Mouse (Mus musculus) layer of hippocampus, adult 11-12 months (tissue): ENCODE measurements at regions not wholly inside any gene's neighbourhood (a gene's known extent, or its start where the extent isn't known, plus 50 kb on each side); places are given as distances from the start of the nearest gene placed in this dataset.
"Not testable (repeated sequence)": the region's sequence is repeated elsewhere in the genome, so short reads cannot be mapped to it uniquely, and the experiment has no call there.

Experiments used
- DNase-seq: peaks from one replicate; pipeline ENCODE4 v3.0.0; 2022; ENCODE audit warnings: low spot score

DNA sequence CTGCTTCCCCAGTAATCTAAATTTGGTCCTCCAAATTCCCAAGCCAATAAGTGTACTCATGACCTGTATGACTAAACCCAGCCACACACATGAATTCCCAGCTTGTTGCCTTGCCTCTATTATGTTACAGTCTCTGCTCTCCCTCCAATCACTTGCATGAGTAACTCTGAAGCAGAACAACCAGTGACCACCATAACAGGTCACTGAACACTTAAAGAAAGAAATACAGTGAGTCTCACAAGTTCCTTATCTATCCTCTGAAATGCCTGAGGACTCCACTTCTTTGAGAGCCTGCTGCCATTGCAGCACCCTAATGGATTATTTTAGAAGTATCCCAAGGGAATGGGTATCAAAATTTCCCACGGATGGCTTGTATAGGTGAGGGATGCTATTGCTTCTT is 909.7 kb downstream of the Sorcs3 start:
- no peak for DNase-seq

DNA sequence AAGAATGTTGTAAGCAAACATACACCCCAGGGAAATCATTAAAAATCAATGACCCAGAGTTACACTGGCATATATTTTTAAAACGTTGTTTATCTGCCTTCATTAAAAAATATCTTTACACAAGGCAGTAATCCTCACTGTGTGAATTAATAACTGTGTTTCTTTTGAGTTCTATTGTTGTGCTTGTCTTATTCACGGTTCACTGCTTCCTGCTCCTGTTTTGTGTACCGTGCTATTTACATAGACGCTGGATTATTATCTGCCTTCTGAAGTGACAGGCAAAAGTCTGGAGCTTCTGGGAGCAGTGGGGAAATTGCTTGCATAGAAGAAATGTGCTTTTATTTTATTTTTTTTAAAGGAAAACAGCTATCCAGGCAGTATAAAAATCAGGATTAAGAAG is 925.8 kb downstream of the Sorcs3 start:
- DNase-seq: no peak

DNA sequence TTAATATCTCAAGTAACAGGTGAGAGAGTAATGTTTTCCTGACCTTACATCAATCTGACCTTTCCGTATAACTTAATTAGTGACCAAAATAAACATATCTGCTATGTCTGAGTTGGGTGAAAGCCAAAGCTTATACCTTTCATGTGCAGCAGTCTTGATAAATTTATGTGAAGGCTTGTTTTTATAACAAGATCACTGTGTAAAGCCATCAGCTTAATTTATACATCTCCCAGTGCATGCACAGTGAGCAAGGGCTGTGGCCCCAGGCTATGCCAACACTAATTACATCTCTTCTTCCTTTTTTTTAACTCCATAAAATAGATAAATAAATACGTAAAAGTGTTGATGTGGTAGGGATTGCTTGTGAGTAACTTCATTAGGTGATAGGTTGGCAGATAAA is 966.3 kb downstream of the Sorcs3 start:
- no peak for DNase-seq

DNA sequence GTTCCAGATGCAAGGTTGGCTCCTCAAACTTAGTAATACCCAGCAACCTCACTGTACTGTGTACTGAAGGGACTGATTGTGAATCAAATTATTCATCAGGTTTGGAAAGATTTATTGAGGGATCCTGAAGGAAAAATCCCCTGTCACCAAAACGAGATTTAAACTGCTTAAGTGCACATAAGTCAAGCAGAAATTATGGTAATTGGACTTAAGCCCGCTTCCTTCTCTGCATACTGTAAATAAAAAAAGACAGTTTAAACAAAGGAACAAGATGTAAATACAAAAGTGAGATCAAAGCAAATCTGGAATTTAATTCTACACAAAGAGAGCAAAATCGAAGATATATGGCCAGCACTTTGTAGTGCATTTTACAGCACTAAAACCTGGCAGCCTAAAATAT is 1002.1 kb downstream of the Sorcs3 start:
- no peak for DNase-seq

DNA sequence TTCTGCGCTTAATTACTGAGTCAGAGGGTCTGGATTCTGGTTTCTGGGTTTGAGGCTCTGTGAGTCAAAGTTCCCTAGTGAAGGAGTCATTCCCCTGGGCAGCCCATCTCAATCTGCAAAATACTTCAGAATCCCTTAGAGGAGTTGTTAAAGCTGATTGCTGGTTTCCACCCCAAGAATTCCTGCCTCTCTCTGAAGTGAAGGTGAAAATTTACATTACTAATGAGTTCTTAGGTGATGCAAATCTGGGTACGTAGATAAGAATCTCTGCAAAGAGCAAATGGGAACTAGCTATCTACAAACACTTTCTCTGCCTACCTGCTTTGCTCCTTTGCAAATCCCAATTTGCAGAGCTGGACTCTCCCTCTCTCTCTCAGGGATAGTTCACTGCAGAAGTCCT is 1036.8 kb downstream of the Sorcs3 start:
- no peak for DNase-seq

DNA sequence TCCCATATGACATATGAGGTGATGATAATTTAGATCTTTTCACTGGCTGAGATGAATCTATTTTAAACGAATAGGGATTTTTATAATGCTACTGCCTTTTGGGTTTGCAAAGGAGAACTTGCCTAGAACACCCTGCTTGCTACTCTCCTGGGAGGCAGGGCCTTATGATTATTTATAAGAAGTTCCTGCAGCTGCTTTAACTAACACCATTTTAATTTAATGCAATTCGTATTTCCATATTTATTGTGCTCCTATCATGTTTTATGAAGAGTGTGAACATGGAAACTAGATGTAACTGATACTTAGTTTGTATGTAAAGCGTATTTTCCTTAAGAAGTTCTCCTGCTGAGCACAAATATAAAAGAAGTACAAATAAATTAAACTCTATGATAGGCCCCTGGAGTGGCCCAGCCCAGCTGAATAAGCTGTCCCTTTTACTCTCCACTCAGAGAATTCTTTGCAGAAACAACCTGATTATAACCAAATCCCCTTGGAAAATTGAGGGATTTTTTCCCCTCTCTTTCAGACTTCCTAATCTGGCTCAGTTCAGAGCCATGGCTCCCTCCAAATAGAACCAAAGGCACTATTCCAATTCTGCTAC is 1039.4 kb downstream of the Sorcs3 start:
- no peak for DNase-seq

DNA sequence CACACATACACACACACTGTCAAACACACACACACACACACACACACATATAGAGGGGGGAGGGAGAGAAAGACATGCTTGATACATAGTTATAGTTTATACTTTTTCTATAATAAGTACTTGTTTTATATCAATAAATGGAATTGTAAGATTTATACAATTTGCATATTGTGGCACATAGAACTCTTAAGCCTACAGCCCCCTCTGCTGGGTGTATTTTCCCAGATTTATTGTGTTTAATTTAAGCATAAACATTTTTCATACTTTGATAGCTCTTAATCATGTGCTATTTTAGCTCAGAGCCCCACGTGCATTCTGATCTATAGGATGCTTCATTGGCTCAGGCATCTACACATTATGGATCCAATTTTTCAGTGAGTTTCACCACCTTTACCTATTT is 1058.8 kb downstream of the Sorcs3 start:
- DNase-seq: peak; percentile 31

DNA sequence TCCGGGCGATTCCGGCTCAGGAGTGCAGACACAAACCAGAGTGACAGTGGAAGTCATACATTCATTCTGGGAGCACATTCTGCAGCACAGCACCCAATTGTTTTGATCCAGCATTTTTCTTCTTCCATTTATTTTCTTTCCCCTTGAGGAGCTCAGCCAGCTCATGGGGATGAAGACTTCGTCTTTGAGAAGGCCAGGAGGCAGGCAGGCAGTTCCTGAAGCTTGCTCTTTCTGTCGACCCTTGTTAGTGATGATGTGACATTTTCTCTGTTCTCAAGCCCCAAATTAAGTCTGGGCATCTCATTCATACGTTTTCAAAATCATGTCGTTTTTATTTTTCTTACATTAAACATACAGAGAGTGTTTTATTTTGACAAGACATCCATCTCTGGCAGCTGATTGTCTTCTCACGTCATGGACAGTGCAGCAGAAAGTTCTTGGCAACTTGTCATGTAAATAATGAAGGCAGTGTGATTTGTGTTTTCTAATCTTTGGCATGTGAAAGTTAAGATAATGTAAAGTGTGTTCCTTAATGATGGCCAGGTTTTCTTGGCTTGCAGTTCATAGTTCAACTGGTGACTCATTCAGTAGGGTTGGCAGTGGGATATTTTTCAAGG is 1062.1 kb downstream of the Sorcs3 start:
- no peak for DNase-seq

DNA sequence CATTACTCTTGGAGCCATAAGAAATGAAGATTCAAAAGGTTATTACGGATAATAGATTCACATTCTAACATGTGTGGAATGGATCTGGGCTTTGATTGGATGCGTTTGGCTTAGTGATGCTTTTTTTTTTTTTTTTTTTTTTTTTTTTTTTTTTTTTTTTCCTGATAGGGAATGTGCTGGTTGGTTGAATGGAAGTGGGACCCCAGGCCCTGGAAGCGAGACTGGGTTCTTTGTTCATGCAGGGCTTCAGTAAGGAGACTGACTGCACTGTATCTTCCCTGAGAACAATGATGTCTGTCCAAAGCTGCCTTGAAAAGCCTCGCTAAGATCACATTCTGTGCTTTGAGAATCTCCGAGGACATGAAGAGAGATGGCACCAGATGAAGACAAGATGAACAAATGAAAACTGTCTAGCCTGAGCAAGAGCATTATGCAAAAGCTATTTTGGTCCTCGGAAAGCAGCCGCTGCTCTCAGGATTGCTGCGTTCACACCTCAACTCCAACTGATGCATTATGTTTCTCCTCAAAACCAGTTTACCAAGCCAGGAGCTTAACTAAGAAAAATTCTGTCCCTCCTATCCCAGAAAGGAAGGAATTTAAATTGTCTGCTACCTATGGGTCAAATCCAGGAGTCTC is 1076.9 kb downstream of the Sorcs3 start:
- no peak for DNase-seq

DNA sequence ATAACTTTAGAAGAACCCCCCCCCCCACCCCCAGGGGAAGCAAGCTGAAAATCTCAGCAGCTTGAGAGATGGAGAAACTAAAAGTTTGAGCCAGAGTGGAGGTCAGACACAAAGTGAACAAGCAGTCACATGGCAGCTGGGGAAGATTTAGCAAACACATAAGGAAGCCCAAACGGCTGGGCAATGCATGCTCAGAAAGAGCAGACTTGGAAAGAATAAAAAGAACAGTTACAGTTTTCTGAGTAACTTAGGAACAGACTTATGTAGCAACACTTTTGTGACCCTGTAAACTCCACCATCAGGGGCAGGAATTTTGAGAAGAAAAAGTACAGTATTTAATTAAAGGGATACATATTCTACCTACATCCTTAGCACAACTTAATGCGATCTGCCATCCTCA is 1089.2 kb downstream of the Sorcs3 start:
- DNase-seq: no peak

DNA sequence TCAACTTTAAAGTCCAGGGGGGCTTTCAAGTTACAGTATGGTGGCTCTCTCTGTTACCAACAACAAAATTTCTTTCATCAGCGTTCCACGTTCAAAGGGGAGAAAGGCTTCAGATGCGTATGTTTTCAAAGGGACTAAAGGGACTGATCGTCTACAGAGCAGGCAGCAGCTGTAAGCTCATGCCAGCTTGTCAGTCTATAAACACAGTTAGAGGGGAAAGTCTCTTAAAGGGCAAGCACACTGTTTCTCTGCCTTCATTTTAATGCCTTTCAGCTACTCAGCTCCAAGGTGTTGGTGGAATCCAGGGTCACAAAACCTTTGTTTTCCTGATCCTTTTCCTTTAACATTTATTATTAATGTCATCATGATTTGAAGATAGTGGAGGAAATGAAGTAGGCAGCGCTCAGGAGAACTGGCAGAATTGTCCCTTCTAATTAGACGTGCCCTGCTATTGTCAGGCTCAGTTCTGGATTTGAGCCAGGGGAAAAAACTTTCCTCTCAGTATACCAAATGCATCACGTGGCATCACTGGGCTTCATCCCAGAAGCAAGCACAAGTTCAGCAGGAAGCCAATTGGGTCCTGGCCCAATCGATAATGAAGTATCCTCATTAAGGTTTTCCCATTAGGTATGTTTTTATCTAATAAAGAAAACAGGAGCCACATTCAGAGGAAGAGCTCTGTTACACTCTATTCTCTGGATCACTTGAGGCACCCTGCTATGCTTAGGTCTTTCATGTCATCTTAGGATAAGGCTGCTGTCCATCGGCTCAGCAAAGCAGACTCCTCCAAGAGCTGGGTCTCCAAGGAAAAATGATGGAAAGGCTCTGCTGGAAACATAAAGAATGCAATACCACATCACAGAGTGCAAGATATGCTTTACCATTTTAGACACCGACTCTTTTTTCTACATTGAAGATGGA is 1093.8 kb downstream of the Sorcs3 start:
- peak; percentile 10 for DNase-seq

DNA sequence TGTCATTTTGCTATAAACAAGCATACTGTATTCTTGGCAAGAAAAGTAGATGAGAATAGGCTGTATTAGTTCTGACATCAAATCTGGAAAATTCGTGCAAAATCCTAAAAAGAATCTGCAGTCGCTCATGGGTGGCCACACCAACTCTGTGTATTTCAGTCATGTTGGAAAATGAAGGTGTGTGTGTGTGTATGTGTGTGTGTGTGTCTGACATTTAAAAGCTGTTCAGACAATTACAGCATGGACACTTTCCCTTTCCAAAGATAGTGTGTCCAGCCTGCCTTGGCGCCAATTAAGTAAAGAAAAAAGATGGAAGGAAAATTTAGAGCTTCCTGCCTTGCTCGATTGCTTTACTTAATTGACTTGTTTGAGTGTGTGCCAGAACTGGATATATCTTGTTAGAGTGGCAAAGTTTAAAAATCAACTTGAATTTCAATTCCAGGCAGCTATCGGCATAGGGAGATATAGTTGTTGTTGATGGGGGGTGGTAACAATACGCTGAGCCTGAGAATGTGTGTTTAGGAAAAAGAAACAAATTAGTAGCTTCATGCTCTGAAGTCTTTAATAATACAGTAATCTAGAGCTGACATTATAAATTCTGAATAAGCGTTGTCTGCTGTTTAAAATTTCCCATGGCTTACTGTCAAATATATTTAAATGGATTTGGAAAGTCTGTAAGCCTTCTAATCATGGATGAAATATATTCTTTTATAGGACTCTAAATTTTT is 1095.7 kb downstream of the Sorcs3 start:
- no peak for DNase-seq

DNA sequence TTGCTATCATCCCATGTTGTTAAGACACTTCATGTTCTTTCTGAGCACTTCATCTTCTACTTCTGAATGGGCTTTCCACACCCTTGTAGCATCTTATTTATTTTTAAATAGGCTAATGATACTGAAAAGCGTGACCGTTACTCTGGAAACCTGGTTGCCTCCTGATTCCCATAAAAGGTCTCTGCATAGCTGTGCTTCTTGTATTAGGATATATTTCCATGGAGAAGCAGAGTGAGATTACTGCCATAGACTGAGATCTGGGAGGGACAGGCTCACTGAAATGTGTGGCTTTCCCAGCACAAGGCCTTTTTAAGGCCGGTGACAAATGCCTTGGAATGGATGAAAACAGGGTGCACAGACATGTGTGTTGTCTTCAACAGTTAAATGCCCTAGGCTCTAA is 1100.0 kb downstream of the Sorcs3 start:
- no peak for DNase-seq

DNA sequence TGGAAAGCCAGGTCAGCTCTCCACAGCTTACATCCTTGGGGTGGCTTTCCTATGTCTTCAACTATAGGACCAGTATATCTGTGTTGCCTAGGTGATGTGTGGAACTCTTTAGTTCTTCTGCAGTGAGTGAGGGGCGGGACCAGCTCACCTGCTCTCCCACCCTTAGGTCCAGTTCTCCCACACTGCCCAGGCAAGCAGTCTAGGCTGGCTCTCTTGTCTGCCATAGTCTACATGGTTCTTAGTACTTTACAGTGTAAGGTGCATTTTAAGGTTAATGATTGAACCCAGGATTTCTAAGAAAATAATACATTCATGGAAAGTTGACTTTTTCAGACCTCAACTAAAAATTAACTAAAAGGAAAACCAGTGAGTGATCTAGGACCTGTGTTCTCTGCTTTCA is 1108.4 kb downstream of the Sorcs3 start:
- DNase-seq: no peak

DNA sequence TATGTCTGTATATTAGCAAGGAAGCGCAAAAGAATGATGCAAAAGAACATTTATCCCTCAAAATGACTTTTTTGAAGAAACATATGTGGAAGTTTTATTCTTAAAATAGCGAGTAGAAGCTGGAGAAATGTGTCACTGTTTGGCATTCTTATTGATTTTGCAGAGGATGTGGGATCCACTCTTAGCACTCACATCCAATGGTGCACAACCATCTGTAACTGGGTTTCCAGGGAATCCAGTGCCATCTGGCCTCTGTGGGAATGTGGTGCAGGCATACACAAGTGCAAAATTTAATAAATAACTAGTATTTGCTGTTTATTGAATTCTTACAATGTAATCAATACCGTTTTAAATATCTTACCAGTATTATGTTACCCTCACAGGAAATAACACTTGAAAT is 1153.8 kb downstream of the Sorcs3 start:
- DNase-seq: peak; percentile 47

DNA sequence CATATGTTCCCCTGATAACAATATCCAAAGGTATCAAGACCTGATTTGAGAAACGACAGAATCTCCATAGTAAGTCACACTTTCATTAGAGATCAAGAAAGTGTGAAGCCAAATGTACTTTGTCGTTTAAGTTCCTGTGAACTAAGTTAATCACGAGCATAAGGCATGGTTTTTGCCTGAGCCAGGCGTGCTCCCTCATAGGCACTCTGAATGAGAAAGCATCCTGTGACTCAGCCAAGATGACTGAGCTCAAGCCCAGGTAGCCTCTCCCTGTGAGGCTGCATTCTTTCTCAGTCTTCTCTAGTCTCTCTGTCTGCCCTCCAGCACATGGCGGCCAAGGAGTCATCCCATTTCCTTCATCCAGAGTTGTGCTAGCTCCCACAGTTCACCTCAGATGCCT is 1154.9 kb downstream of the Sorcs3 start:
- no peak for DNase-seq

DNA sequence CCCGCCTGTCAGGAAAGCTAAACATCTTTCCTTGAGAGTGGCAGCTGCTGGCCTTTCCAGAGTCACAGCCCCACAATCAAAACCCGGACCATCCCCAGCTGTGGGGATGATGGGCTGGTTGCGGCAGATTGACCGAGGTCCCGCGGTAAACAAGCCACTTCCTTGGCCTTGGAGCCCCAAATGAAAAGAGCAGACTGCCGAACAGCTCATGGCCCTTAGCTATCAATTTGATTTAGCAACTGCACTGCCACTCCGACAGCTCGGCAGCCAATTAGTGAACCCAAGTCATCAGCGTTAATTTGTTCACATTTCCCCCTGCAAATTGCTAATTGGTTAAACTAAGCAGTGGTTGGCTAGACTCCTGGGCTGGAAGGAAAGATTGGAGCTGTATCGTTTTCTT is 1155.3 kb downstream of the Sorcs3 start:
- not testable (repeated sequence) for DNase-seq

DNA sequence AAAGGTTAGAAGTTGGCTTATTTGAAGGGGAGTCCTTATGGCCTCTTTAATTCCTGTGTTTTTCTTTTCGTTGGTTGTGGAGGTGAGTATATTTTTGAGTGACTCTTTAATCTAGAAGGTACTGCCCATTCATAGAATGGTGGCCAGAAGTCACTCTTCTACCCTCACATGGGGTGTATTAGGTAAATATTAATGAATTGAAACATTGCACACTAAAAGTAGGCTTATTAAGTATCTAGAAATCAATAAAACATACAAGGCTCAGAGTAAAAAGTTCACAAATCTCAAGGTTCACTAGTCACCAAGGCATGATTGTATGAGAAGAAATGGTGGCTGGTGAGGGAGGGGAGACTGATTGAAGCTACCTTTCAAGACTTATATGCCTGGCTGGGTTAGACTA is 1167.1 kb downstream of the Sorcs3 start:
- DNase-seq: no peak

DNA sequence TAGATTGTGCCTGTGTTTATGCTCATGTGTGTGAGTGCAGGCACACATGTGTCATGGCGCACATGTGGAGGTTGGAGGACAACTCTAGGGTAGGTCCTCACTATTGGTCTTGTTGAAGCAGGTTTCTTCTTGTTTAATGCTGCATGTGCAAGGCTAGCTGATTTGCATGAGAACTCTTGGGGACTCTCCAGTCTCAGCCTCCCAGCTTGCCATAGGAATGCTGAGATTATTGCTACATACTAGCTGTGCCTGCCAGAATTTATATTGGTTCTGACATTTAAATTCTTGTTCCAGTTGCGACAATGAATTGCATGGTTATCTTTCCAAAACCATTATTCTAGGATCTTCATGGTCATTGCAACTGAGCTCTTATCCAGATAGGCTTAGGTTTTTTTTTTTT is 1168.5 kb downstream of the Sorcs3 start:
- no peak for DNase-seq

DNA sequence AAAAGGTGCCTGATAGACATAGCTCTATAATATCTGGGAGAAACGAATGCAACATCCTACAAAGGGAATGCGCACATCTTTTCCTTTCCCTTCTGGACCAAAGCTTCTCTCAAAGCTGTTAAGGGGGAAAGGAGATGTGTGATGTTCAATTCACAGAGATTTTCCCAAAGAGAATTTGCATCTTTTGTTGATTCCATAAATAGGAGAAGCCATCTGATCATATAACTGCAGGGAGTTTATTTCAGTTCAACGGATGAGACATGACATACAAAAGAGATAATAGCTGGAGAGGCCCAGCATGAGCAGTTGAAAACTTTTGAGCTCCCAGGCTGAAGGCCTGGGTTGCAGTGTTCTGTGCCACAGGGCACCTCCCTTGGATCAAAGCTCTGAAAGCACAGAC is 1169.1 kb downstream of the Sorcs3 start:
- no peak for DNase-seq

DNA sequence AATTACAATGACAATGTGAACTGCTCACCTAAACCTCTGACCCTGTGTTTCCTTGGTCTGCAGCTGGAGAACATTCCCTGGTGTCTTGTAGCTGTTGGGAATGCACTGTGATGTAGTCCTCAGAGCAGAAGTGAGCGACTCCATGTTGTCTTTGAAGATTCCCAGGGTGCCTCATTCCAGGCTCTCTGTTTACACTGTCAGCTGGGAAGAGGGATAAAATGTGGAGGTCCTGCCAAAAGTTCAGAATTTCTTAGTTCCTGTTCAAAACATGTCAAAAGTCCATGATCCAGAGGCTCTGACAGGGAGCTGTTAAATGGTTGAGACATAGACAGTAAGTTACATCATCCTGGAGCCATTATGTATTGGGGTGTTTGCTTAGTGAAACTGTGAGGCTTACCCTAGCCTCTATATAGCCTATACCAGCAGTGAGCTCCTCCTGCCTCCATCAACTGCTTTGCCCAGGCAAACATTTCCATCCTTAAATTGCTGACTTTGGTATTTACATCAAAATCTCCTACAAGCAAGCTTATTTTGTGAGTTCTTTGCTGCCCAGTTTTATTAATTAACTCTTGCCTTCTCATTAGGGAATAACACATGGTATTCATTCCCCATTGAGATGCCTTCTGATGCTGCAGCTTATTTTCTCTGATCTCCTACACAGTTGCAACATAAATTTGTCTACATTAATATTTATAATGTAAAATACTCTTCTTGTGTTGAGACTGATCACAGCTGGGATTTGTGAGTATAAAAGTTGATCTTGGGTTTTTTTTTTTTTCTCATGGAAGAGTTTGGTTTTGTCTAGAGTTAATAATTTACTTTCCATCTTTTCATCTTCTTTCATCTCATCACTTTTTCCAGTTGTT is 1170.2 kb downstream of the Sorcs3 start:
- DNase-seq: no peak
